Mouse (Mus musculus): ENCODE data around the gene Gm5148. TPM values are rescaled to one million over a fixed set of nuclear protein-coding genes. Genes with fewer than 3 reads are reported as not detected.

The Gm5148 gene
- polyA plus RNA-seq, 1 experiment from 2014 or later = 3.6 TPM

DNA sequence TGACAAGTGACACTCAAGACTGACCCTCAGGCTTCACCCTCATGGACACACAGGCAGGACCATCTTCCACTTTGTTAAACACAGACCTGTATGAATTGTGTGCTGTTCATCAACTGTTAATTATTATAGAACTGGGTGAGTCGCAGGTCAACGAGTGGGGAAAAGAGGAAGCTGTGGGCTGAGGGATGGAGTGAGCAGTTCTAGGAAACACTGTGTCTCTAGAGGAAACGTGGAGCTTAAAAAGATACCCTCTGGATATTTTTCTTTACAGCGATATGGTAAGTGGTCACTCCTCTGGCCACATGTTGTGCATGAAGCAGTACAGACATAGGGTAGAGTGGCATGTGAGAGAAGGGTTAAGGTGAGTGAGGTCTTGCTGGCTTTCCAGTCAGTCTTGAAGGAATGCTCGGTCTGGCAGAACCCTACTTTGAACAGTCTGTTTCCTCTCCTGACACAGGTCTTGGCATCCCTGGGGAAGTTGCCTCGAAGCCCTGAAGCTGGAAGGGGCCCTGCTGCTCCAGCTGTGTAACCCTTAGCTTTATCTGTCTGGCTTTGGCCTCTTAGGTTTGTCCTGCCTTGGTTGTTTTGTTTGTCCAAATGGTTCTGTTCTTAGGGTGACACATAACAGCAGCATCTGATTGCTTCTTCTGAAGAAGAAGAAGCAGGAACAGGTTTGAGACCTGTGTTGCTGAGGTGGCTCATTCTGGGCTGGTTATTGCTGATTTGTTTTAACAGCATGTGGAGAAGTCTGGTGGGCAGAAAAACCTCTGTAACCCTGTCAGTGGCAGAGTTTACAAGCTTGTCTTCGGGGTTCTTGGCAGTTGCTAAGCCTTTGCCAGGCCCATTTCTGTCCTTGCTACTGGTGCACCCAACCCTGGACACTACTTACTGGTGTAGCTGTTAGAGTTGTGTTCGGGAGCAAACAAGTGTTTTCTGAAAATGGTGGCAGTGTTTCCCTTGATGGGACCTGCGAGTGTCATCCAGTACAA is 4.1 kb upstream of the Gm5148 start:
- Histone ChIP-seq H3K4me3 (ENCODE audit: low read depth, low read length) (no peak overlapping the region), H3K27ac (ENCODE audit: low read depth, low read length) (0 out of 2 replicates have a peak overlapping the region, but pooled peaks have one; percentile 25), H3K9ac (ENCODE audit: low read length) (no peak overlapping the region), H3K4me1 (replicated peaks; ENCODE audit: control insufficient read depth, insufficient read depth, low read length) (peaks cover 4% of the 10 kb centered on the region), H3K36me3 (ENCODE audit: control insufficient read depth, insufficient read depth, low read length) (no peaks in the 10 kb centered on the region), H3K4me2 (ENCODE audit: low read depth, low read length, severe bottlenecking) (no peak overlapping the region), H3K27me3 (ENCODE audit: control insufficient read depth, insufficient read depth, low read length) (no peaks in the 10 kb centered on the region), H3K9me3 (ENCODE audit: control insufficient read depth, low read length) (no peaks in the 10 kb centered on the region)
- no peak for ATAC-seq (replicated peaks; ENCODE audit: low FRiP score)
- no peak for DNase-seq (ENCODE audit: low spot score)
- 84% methylated on average over 9 of the region's 9 CpGs for WGBS

- no peak overlapping the region for H3K27ac ChIP-seq (ENCODE audit: low read depth, low read length)
- ATAC-seq (replicated peaks; ENCODE audit: low FRiP score) (no peak), DNase-seq (ENCODE audit: low spot score) (no peak)
- no peaks in the 10 kb centered on the region for H3K36me3 ChIP-seq (ENCODE audit: control insufficient read depth, insufficient read depth, low read length)
- H3K4me2 ChIP-seq (ENCODE audit: low read depth, low read length, severe bottlenecking) = no peak overlapping the region
- H3K4me1 ChIP-seq (replicated peaks; ENCODE audit: control insufficient read depth, insufficient read depth, low read length) = peaks cover 9% of the 10 kb centered on the region
- H3K27me3 ChIP-seq (ENCODE audit: control insufficient read depth, insufficient read depth, low read length) = no peaks in the 10 kb centered on the region
- no peaks in the 10 kb centered on the region for H3K9me3 ChIP-seq (ENCODE audit: control insufficient read depth, low read length)
- no peak overlapping the region for H3K9ac ChIP-seq (ENCODE audit: low read length)
- H3K4me3 ChIP-seq (ENCODE audit: low read depth, low read length) = no peak overlapping the region
- 87% methylated on average over 5 of the region's 5 CpGs for WGBS
Measured at GRCm38 (mm10) chr3:37727392-37727791, 3.1 kb upstream of the Gm5148 start.

DNA sequence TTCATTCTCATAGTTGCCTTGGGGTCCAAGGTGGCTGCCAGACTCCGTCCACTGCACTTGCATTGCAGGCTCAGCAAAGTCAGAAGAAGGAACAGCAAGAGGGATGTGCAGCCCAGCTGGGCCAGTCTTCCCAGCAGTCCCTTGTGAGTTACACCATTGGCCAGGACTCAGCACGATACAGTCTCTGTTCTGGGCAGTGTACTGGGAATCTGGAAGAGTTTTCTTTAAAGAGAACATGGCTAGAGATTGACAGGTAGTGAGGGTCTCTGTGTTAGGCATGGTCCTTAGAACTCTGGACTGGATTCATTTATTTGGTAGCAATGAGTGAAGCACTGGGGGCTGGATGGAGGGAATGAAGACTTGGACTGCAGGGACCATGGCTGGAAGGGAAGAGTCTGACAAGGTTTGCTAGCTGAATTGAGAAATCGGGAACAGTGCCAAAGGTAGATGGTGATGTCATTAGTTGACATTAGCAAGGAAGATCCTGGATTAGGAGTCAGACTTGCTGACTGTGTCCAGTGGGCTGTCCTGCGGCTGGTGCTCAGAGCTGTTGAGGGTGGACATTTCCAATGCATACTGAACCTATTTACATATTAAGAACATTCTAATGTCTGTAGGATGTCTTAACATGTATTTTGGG is 2.3 kb upstream of the Gm5148 start:
- Histone ChIP-seq H3K4me2 (ENCODE audit: low read depth, low read length, severe bottlenecking) (no peak overlapping the region), H3K27me3 (ENCODE audit: control insufficient read depth, insufficient read depth, low read length) (no peaks in the 10 kb centered on the region), H3K9ac (ENCODE audit: low read length) (no peak overlapping the region), H3K4me3 (ENCODE audit: low read depth, low read length) (no peak overlapping the region), H3K4me1 (replicated peaks; ENCODE audit: control insufficient read depth, insufficient read depth, low read length) (peaks cover 9% of the 10 kb centered on the region), H3K27ac (ENCODE audit: low read depth, low read length) (no peak overlapping the region), H3K36me3 (ENCODE audit: control insufficient read depth, insufficient read depth, low read length) (no peaks in the 10 kb centered on the region), H3K9me3 (ENCODE audit: control insufficient read depth, low read length) (no peaks in the 10 kb centered on the region)
- 86% methylated on average over 4 of the region's 4 CpGs for WGBS
- DNase-seq (ENCODE audit: low spot score) (no peak), ATAC-seq (replicated peaks; ENCODE audit: low FRiP score) (no peak)

GRCm38 (mm10) chr3:37724946-37725735 is 851 bp upstream of the Gm5148 start:
- Histone ChIP-seq H3K4me1 (replicated peaks; ENCODE audit: control insufficient read depth, insufficient read depth, low read length) (peaks cover 9% of the 10 kb centered on the region), H3K36me3 (ENCODE audit: control insufficient read depth, insufficient read depth, low read length) (no peaks in the 10 kb centered on the region), H3K4me2 (ENCODE audit: low read depth, low read length, severe bottlenecking) (0 out of 2 replicates have a peak overlapping the region, but pooled peaks have one; percentile 64), H3K4me3 (ENCODE audit: low read depth, low read length) (no peak overlapping the region), H3K27me3 (ENCODE audit: control insufficient read depth, insufficient read depth, low read length) (no peaks in the 10 kb centered on the region), H3K9me3 (ENCODE audit: control insufficient read depth, low read length) (no peaks in the 10 kb centered on the region), H3K27ac (ENCODE audit: low read depth, low read length) (no peak overlapping the region), H3K9ac (ENCODE audit: low read length) (no peak overlapping the region)
- ATAC-seq (replicated peaks; ENCODE audit: low FRiP score) = no peak
- 90% methylated on average over 6 of the region's 6 CpGs for WGBS
- DNase-seq (ENCODE audit: low spot score) = no peak

DNA sequence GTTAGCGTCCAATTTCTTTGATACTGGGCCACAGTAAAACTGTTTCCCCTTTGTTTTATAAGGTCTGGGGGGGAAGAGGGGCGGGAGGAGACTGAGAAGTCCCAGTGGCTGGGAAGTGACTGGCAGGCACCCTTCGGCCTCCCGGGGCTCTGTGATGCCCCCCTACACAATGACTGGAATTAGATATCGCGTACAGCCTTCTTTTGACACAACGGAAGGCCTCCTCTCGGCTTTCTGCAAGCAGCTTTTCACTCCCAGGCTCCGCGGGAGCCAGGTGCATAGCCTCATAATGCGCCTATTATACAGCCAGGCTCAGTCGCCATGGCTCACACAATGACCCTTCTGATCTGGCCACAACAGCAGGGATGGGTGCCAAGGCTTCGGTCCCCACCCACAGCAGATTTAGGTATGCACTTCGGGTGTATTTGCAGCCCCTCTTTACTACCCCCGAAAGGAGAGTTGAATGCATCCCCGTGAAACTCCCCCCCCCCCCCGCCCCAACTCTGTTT is 574 bp downstream of the Gm5148 start:
- ATAC-seq (replicated peaks; ENCODE audit: low FRiP score) = peak; percentile 74
- no peaks in the 10 kb centered on the region for H3K36me3 ChIP-seq (ENCODE audit: control insufficient read depth, insufficient read depth, low read length)
- H3K4me1 ChIP-seq (replicated peaks; ENCODE audit: control insufficient read depth, insufficient read depth, low read length) = peaks cover 9% of the 10 kb centered on the region
- H3K27ac ChIP-seq (ENCODE audit: low read depth, low read length) = 0 out of 2 replicates have a peak overlapping the region, but pooled peaks have one; percentile 25
- H3K4me2 ChIP-seq (ENCODE audit: low read depth, low read length, severe bottlenecking) = peak overlapping the region; percentile 64
- H3K4me3 ChIP-seq (ENCODE audit: low read depth, low read length) = peak overlapping the region; percentile 33
- H3K9ac ChIP-seq (ENCODE audit: low read length) = peak overlapping the region; percentile 47
- no peaks in the 10 kb centered on the region for H3K27me3 ChIP-seq (ENCODE audit: control insufficient read depth, insufficient read depth, low read length)
- WGBS = under 1% methylated on average over 17 of the region's 17 CpGs
- H3K9me3 ChIP-seq (ENCODE audit: control insufficient read depth, low read length) = no peaks in the 10 kb centered on the region
- DNase-seq (ENCODE audit: low spot score) = peak; percentile 64

DNA sequence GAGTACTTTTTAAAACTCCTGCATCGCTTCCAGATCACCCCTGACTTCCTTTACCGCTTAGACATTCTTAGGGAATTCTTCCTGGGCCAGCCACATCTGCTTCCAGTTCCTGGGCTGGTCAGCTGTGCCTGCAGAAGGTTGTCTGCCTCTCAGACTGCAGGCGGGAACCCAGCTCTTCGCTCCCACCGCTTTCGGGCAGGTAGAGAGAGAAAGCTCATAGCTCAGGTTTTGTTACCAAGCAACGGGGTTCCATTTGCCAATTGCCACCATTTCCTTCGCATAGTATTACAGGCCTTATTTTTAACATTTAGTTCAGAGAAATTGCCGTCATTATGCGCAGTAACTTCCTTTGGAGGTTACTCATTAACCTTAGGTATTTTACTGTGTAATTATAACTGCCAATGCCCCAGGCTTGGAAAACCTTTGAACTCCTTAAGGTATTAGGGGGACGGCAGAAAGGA is 1.2 kb downstream of the Gm5148 start:
- Histone ChIP-seq H3K27ac (ENCODE audit: low read depth, low read length) (0 out of 2 replicates have a peak overlapping the region, but pooled peaks have one; percentile 25), H3K36me3 (ENCODE audit: control insufficient read depth, insufficient read depth, low read length) (no peaks in the 10 kb centered on the region), H3K4me1 (replicated peaks; ENCODE audit: control insufficient read depth, insufficient read depth, low read length) (peaks cover 9% of the 10 kb centered on the region), H3K27me3 (ENCODE audit: control insufficient read depth, insufficient read depth, low read length) (no peaks in the 10 kb centered on the region), H3K4me3 (ENCODE audit: low read depth, low read length) (peak overlapping the region; percentile 33), H3K9me3 (ENCODE audit: control insufficient read depth, low read length) (no peaks in the 10 kb centered on the region), H3K9ac (ENCODE audit: low read length) (peak overlapping the region; percentile 47), H3K4me2 (ENCODE audit: low read depth, low read length, severe bottlenecking) (peak overlapping the region; percentile 64)
- peak; percentile 59 for DNase-seq (ENCODE audit: low spot score)
- no peak for ATAC-seq (replicated peaks; ENCODE audit: low FRiP score)
- 4% methylated on average over 11 of the region's 11 CpGs for WGBS

DNA sequence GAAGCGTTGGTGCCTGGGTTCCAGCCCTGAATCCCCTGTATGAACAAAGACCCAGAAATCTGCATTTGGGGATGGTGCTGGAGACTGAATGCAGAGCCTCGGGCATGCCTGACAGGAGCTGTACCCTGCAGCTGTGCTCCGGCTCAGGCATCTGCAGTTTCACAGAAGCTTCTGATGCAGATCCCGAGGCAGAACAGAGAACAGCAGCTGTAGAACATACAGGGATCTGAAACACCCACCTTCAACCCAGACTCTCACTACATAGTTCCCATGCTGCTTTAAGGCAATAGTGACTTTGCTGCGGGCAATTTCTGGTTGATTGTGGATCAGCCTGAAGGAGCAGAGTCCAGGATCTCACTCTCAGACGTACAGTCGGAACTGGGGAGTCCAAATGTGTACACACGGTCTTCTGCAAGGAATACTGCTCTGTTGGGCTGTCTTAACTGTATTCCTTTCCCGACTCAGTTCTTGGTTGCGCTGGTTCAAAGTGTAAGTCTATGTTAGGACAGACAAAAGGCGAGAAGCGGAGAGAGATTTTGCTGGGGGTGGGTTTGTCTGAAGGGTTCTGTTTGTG is 1.7 kb downstream of the Gm5148 start:
- Histone ChIP-seq H3K27me3 (ENCODE audit: control insufficient read depth, insufficient read depth, low read length) (no peaks in the 10 kb centered on the region), H3K9ac (ENCODE audit: low read length) (no peak overlapping the region), H3K36me3 (ENCODE audit: control insufficient read depth, insufficient read depth, low read length) (no peaks in the 10 kb centered on the region), H3K4me2 (ENCODE audit: low read depth, low read length, severe bottlenecking) (peak overlapping the region; percentile 64; the same call in 1 of the 2 replicates), H3K27ac (ENCODE audit: low read depth, low read length) (no peak overlapping the region), H3K9me3 (ENCODE audit: control insufficient read depth, low read length) (no peaks in the 10 kb centered on the region), H3K4me3 (ENCODE audit: low read depth, low read length) (peak overlapping the region; percentile 33; the same call in 1 of the 2 replicates), H3K4me1 (replicated peaks; ENCODE audit: control insufficient read depth, insufficient read depth, low read length) (peaks cover 9% of the 10 kb centered on the region)
- ATAC-seq (replicated peaks; ENCODE audit: low FRiP score) = no peak
- no peak for DNase-seq (ENCODE audit: low spot score)
- WGBS = 57% methylated on average over 12 of the region's 12 CpGs
